Mouse (Mus musculus): Measurements from ENCODE around the gene Syt17. TPM values are rescaled to one million over a fixed set of nuclear protein-coding genes. Genes with fewer than 3 reads are reported as not detected.
"Not testable (repeated sequence)": the region's sequence is repeated elsewhere in the genome, so short reads cannot be mapped to it uniquely, and the experiment has no call there.

The Syt17 gene
- polyA plus RNA-seq, 1 experiment from 2014 or later = 2.9 TPM

- Histone ChIP-seq H3K4me1 (ENCODE audit: control insufficient read depth, insufficient read depth, low read length) (peaks cover 19% of the 10 kb centered on the region; the same call in 1 of the 2 replicates), H3K4me3 (ENCODE audit: low read depth, low read length) (no peak overlapping the region), H3K36me3 (ENCODE audit: control insufficient read depth, insufficient read depth, low read length) (no peaks in the 10 kb centered on the region), H3K9ac (ENCODE audit: low read depth, low read length) (no peak overlapping the region), H3K4me2 (ENCODE audit: low read depth, low read length) (no peak overlapping the region), H3K27me3 (replicated peaks; ENCODE audit: control insufficient read depth, insufficient read depth, low read length) (no peaks in the 10 kb centered on the region), H3K27ac (replicated peaks; ENCODE audit: low read depth, low read length) (no peak overlapping the region), H3K9me3 (ENCODE audit: control insufficient read depth, low read length) (no peaks in the 10 kb centered on the region)
- no peak for ATAC-seq (ENCODE audit: low read depth)
- DNase-seq (ENCODE audit: low spot score) = no peak
- WGBS = 49% methylated on average over 3 of the region's 3 CpGs
These were observed 85.8 kb downstream of the Syt17 start for GRCm38 (mm10) chr7:118362258-118362657.

DNA sequence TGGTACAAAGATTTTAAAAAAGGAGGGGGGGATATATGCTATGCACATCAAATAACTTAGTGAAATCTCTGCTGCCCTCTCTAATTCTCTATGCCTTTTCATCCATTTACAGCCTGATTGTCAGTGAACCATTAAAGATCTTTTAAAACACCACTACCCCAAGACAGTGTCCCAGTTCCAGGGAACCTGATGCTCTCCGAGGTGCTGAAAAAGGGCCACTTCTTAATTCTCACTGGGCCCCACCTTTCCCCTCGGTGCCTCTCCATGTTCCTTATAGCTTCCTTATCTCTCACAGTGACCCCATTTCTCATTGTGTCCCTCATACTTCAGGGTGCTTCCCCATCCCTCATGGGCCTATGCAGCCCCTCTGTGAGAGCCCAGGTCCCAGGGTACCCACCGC lies 89.0 kb downstream of the Syt17 start:
- Histone ChIP-seq H3K4me1 (ENCODE audit: control insufficient read depth, insufficient read depth, low read length) (0 out of 2 replicates have a peak, but pooled peaks cover 5% of the 10 kb centered on the region), H3K9me3 (ENCODE audit: control insufficient read depth, low read length) (no peaks in the 10 kb centered on the region), H3K27me3 (replicated peaks; ENCODE audit: control insufficient read depth, insufficient read depth, low read length) (no peaks in the 10 kb centered on the region), H3K9ac (ENCODE audit: low read depth, low read length) (no peak overlapping the region), H3K4me3 (ENCODE audit: low read depth, low read length) (no peak overlapping the region), H3K36me3 (ENCODE audit: control insufficient read depth, insufficient read depth, low read length) (no peaks in the 10 kb centered on the region), H3K4me2 (ENCODE audit: low read depth, low read length) (no peak overlapping the region), H3K27ac (replicated peaks; ENCODE audit: low read depth, low read length) (no peak overlapping the region)
- ATAC-seq (ENCODE audit: low read depth) (no peak), DNase-seq (ENCODE audit: low spot score) (peak; percentile 32)
- WGBS = 53% methylated on average over 3 of the region's 3 CpGs

- not testable (repeated sequence) for H3K36me3 ChIP-seq (ENCODE audit: control insufficient read depth, insufficient read depth, low read length); H3K9me3 ChIP-seq (ENCODE audit: control insufficient read depth, low read length); DNase-seq (ENCODE audit: low spot score); H3K4me1 ChIP-seq (ENCODE audit: control insufficient read depth, insufficient read depth, low read length); ATAC-seq (ENCODE audit: low read depth); H3K4me3 ChIP-seq (ENCODE audit: low read depth, low read length); H3K27me3 ChIP-seq (replicated peaks; ENCODE audit: control insufficient read depth, insufficient read depth, low read length); H3K27ac ChIP-seq (replicated peaks; ENCODE audit: low read depth, low read length); H3K4me2 ChIP-seq (ENCODE audit: low read depth, low read length); H3K9ac ChIP-seq (ENCODE audit: low read depth, low read length)
- 86% methylated on average over 8 of the region's 8 CpGs for WGBS
These were observed 91.5 kb downstream of the Syt17 start for GRCm38 (mm10) chr7:118356410-118357005.

DNA sequence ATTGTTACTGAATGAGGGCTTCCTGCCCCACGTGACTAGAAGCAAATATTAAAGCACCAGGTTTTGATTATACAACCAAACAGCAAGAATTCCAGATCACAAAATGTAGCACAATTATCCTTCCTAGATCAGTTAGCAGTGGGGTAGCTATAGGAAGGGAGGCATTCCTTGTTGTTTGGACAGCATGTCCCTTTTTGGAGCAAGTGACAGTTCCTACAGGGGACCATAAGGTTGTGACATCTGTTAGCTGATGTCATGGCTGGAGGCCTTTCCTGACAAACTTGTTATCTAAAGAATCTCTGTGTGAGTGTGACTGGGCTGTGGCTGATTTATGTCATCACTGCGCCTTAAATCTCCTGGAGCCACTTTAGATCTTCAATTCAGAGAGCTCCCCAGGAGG lies 97.2 kb downstream of the Syt17 start:
- ATAC-seq (ENCODE audit: low read depth) (no peak), DNase-seq (ENCODE audit: low spot score) (no peak)
- no peak overlapping the region for H3K27ac ChIP-seq (replicated peaks; ENCODE audit: low read depth, low read length)
- no peaks in the 10 kb centered on the region for H3K36me3 ChIP-seq (ENCODE audit: control insufficient read depth, insufficient read depth, low read length)
- H3K27me3 ChIP-seq (replicated peaks; ENCODE audit: control insufficient read depth, insufficient read depth, low read length) = no peaks in the 10 kb centered on the region
- no peak overlapping the region for H3K4me2 ChIP-seq (ENCODE audit: low read depth, low read length)
- no peak overlapping the region for H3K4me3 ChIP-seq (ENCODE audit: low read depth, low read length)
- no peaks in the 10 kb centered on the region for H3K9me3 ChIP-seq (ENCODE audit: control insufficient read depth, low read length)
- WGBS = 65% methylated on average over 2 of the region's 2 CpGs
- H3K9ac ChIP-seq (ENCODE audit: low read depth, low read length) = no peak overlapping the region
- H3K4me1 ChIP-seq (ENCODE audit: control insufficient read depth, insufficient read depth, low read length) = no peaks in the 10 kb centered on the region

DNA sequence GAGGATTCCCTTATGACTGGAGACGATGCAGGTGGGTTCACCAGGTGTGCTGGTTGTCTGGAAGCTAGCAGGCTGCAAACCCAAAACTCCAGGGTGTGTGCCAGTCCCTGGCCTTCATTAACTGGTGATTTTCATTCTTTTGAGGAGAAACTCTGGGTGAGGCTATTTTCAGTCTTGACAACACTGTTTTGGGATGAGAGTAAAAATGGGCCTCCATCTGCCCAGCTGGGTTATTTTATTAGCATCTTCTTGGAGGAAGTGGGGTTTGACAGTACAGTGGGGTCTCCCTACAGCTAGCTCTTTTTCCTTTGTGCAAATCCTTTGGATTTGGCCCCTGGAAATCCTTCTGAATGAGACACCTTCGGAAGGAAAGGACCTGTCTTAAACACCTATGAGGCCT lies 101.1 kb downstream of the Syt17 start:
- no peak overlapping the region for H3K9ac ChIP-seq (ENCODE audit: low read depth, low read length)
- DNase-seq (ENCODE audit: low spot score) = no peak
- ATAC-seq (ENCODE audit: low read depth) = no peak
- no peaks in the 10 kb centered on the region for H3K4me1 ChIP-seq (ENCODE audit: control insufficient read depth, insufficient read depth, low read length)
- 67% methylated on average over 2 of the region's 2 CpGs for WGBS
- H3K4me2 ChIP-seq (ENCODE audit: low read depth, low read length) = no peak overlapping the region
- H3K27ac ChIP-seq (replicated peaks; ENCODE audit: low read depth, low read length) = no peak overlapping the region
- H3K9me3 ChIP-seq (ENCODE audit: control insufficient read depth, low read length) = no peaks in the 10 kb centered on the region
- H3K4me3 ChIP-seq (ENCODE audit: low read depth, low read length) = no peak overlapping the region
- H3K36me3 ChIP-seq (ENCODE audit: control insufficient read depth, insufficient read depth, low read length) = no peaks in the 10 kb centered on the region
- H3K27me3 ChIP-seq (replicated peaks; ENCODE audit: control insufficient read depth, insufficient read depth, low read length) = no peaks in the 10 kb centered on the region

DNA sequence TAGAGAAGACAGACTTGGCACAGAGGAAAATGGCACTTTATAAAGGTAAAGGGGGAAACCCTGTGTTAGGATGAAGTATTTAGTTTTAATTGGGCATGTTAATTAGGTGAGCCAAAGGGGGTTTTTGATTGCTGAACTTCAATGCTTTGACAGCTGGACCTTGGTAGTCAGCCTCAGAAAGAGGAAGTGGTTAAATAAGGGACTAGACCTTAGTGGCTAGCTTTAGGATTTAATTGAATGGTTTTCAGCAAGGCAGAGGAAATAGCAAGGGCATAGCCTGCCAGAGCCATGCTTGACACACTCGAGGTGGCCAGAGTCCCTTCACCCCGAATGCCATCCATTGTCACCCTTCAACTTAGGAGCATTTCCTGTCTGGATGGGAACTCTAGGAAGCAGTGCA lies 101.6 kb downstream of the Syt17 start:
- Histone ChIP-seq H3K9me3 (ENCODE audit: control insufficient read depth, low read length) (no peaks in the 10 kb centered on the region), H3K4me3 (ENCODE audit: low read depth, low read length) (no peak overlapping the region), H3K27me3 (replicated peaks; ENCODE audit: control insufficient read depth, insufficient read depth, low read length) (no peaks in the 10 kb centered on the region), H3K4me1 (ENCODE audit: control insufficient read depth, insufficient read depth, low read length) (no peaks in the 10 kb centered on the region), H3K36me3 (ENCODE audit: control insufficient read depth, insufficient read depth, low read length) (no peaks in the 10 kb centered on the region), H3K4me2 (ENCODE audit: low read depth, low read length) (no peak overlapping the region), H3K27ac (replicated peaks; ENCODE audit: low read depth, low read length) (no peak overlapping the region), H3K9ac (ENCODE audit: low read depth, low read length) (no peak overlapping the region)
- ATAC-seq (ENCODE audit: low read depth) (no peak), DNase-seq (ENCODE audit: low spot score) (no peak)
- 57% methylated on average over 2 of the region's 2 CpGs for WGBS

- DNase-seq (ENCODE audit: low spot score) (no peak), ATAC-seq (ENCODE audit: low read depth) (no peak)
- no peaks in the 10 kb centered on the region for H3K27me3 ChIP-seq (replicated peaks; ENCODE audit: control insufficient read depth, insufficient read depth, low read length)
- H3K27ac ChIP-seq (replicated peaks; ENCODE audit: low read depth, low read length) = no peak overlapping the region
- no peaks in the 10 kb centered on the region for H3K9me3 ChIP-seq (ENCODE audit: control insufficient read depth, low read length)
- no peak overlapping the region for H3K4me3 ChIP-seq (ENCODE audit: low read depth, low read length)
- no peak overlapping the region for H3K9ac ChIP-seq (ENCODE audit: low read depth, low read length)
- H3K4me1 ChIP-seq (ENCODE audit: control insufficient read depth, insufficient read depth, low read length) = no peaks in the 10 kb centered on the region
- no peaks in the 10 kb centered on the region for H3K36me3 ChIP-seq (ENCODE audit: control insufficient read depth, insufficient read depth, low read length)
- 88% methylated on average over 3 of the region's 3 CpGs for WGBS
- no peak overlapping the region for H3K4me2 ChIP-seq (ENCODE audit: low read depth, low read length)
These were observed 102.6 kb downstream of the Syt17 start for GRCm38 (mm10) chr7:118345396-118345795.

DNA sequence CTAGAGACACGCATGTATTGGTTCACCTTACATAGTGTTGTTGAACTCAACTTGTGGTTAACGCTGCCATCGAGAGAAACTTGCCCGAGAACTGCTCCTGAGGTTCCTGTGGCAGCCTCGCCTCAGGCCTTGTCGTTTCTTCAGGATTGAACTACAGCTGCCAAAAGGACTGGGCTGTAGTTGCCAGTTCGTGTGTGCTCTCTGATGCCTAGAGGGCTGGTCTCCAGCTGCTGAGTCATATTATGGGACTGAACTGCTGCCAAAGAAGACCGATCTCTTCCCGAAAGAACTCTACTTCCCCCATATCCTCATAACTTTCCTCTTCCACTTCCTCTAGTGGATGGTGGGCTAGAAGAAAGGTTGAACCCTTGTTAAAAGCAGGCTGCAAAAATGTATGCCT lies 103.3 kb downstream of the Syt17 start:
- H3K4me2 ChIP-seq (ENCODE audit: low read depth, low read length) = no peak overlapping the region
- no peaks in the 10 kb centered on the region for H3K9me3 ChIP-seq (ENCODE audit: control insufficient read depth, low read length)
- H3K36me3 ChIP-seq (ENCODE audit: control insufficient read depth, insufficient read depth, low read length) = no peaks in the 10 kb centered on the region
- no peaks in the 10 kb centered on the region for H3K4me1 ChIP-seq (ENCODE audit: control insufficient read depth, insufficient read depth, low read length)
- no peak for DNase-seq (ENCODE audit: low spot score)
- no peaks in the 10 kb centered on the region for H3K27me3 ChIP-seq (replicated peaks; ENCODE audit: control insufficient read depth, insufficient read depth, low read length)
- H3K9ac ChIP-seq (ENCODE audit: low read depth, low read length) = no peak overlapping the region
- no peak overlapping the region for H3K4me3 ChIP-seq (ENCODE audit: low read depth, low read length)
- H3K27ac ChIP-seq (replicated peaks; ENCODE audit: low read depth, low read length) = no peak overlapping the region
- no peak for ATAC-seq (ENCODE audit: low read depth)
- WGBS = 71% methylated on average over 9 of the region's 9 CpGs

All from embryonic facial prominence, embryonic 14.5 days (tissue).